Mouse (Mus musculus) cerebellum, adult 11 months (tissue): ENCODE results near the gene Lrp1.
A peak's percentile ranks its signal among the peaks of the same experiment; 100 is the strongest.

Experiments
- DNase-seq: peaks from one replicate; pipeline ENCODE4 v3.0.0; 2022

Lrp1 gene

GRCm38 (mm10) chr10:127590831-127591451 lies 30.0 kb downstream of the Lrp1 start:
- no peak for DNase-seq

- no peak for DNase-seq
These were observed 30.7 kb downstream of the Lrp1 start for GRCm38 (mm10) chr10:127590256-127590655.

GRCm38 (mm10) chr10:127587776-127588175 lies 33.2 kb downstream of the Lrp1 start:
- no peak for DNase-seq

- no peak for DNase-seq
These were observed 34.7 kb downstream of the Lrp1 start for GRCm38 (mm10) chr10:127586209-127586608.

GRCm38 (mm10) chr10:127585598-127585997 lies 35.4 kb downstream of the Lrp1 start:
- DNase-seq: no peak

GRCm38 (mm10) chr10:127583649-127584048 lies 37.3 kb downstream of the Lrp1 start:
- no peak for DNase-seq

GRCm38 (mm10) chr10:127581291-127581690 lies 39.7 kb downstream of the Lrp1 start:
- no peak for DNase-seq

GRCm38 (mm10) chr10:127577982-127578381 lies 43.0 kb downstream of the Lrp1 start:
- no peak for DNase-seq

- no peak for DNase-seq
These were observed 43.8 kb downstream of the Lrp1 start for GRCm38 (mm10) chr10:127577156-127577555.

GRCm38 (mm10) chr10:127576381-127576961 lies 44.5 kb downstream of the Lrp1 start:
- DNase-seq: peak; percentile 77

GRCm38 (mm10) chr10:127575741-127576140 lies 45.2 kb downstream of the Lrp1 start:
- no peak for DNase-seq

GRCm38 (mm10) chr10:127572281-127572680 lies 48.7 kb downstream of the Lrp1 start:
- DNase-seq: no peak

- no peak for DNase-seq
These were observed 49.9 kb downstream of the Lrp1 start for GRCm38 (mm10) chr10:127570937-127571641.

- DNase-seq: no peak
These were observed 50.6 kb downstream of the Lrp1 start for GRCm38 (mm10) chr10:127570384-127570783.

GRCm38 (mm10) chr10:127569450-127569849 lies 51.5 kb downstream of the Lrp1 start:
- peak; percentile 71 for DNase-seq

- no peak for DNase-seq
These were observed 54.2 kb downstream of the Lrp1 start for GRCm38 (mm10) chr10:127566553-127567326.

GRCm38 (mm10) chr10:127564301-127564700 lies 56.6 kb downstream of the Lrp1 start:
- no peak for DNase-seq

- DNase-seq: no peak
These were observed 57.1 kb downstream of the Lrp1 start for GRCm38 (mm10) chr10:127563840-127564239.

- no peak for DNase-seq
These were observed 59.8 kb downstream of the Lrp1 start for GRCm38 (mm10) chr10:127561145-127561544.

- no peak for DNase-seq
These were observed 63.6 kb downstream of the Lrp1 start for GRCm38 (mm10) chr10:127557397-127557796.

- DNase-seq: no peak
These were observed 65.2 kb downstream of the Lrp1 start for GRCm38 (mm10) chr10:127555703-127556102.

GRCm38 (mm10) chr10:127549892-127550291 lies 71.1 kb downstream of the Lrp1 start:
- no peak for DNase-seq

- no peak for DNase-seq
These were observed 72.7 kb downstream of the Lrp1 start for GRCm38 (mm10) chr10:127548236-127548635.
